Mouse (Mus musculus): ENCODE measurements around the gene Suv39h2.
A peak's percentile ranks its signal among the peaks of the same experiment; 100 is the strongest.

The Suv39h2 gene

DNA sequence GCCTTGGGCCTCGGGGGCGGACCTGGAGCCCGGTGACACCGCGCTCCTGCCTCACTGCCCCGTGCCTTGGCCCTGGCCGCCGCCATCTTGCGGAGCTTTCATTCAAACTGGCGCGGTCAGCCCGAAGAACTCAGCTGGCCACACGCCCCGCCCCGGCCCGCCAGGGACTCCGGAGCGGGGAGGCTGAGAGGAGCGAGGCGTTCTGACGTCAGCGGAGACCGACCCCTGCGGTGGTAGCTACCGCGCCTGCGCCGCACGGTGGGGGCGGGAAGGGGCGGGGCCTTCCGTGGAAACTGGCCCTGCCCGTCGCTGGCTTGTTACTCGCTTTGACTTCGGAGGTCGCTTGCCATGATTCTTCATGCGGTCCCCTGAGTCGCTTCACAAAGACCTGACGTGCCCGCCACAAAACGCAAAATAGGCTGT, at the start of gene Suv39h2:
Gene Suv39h2, minus strand, starts transcription at position 171 of the 423 bp plus-strand sequence.
- peak; percentile 99 to 100 for DNase-seq

DNA sequence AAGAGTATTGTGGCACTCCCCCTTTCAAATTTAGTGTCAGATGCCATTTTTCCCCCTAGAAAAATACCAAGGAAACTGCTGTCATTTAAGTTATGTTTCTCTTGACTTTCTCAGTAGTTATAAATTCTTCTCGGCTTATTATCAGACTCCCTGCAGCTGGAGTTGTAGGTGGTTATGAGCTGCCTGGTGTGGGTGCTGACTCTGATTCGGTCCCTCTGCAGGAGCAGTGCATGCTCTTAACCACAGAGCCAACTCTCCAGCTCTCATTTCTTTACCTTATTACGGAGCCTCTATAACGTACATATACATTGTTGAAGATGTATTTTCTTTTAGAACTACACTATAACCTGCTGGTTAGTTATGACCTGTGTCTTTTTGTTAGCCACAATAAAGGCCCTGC, 47.7 kb upstream of the Suv39h2 start:
- no peak for DNase-seq

DNA sequence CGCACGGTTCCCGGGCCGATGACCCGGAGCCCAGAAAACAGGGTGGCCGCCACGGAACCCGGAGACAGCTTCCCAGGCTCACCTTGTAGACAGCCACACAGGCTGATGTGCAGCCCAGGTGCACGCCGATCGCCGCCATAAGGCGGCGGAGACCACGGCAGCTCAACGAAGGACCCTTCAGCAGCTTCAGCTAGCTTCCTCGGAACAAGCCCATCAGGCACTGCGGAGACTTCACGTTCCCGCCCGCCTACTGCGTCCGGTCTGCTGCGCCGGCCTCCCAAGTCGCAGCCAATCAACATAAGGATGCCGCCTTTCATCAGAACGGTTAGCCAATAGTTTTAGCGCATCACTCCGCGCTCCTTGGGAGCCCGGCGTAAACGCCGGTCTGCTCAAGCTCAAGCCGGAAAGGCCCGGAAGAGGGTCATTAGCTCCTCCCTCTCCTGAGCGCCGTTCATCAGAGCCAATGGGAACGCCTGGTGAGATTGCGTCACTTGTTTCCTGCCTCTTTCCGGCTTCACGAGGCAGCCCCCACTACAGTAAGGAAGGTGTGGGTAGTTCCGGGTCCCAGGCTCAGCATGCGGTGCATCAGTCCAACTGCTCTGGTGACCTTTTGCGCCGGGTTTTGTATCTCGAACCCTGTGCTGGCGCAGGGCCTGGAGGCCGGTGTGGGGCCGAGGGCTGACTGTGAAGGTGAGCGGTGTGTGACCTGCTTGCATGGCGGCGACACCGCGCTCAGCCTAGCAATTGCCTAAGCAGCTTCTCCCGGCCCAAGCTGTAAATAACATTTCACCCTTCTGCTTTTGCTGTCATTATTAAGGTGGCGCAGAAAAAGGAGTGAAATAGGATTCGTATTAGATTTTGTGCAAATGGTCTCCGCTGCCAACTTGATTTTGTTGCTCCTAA, 38.0 kb upstream of the Suv39h2 start, which contains the start of the genes Gm45902, Hspa14 and Cdnf:
Gene Gm45902, minus strand, starts transcription at position 239 of the 903 bp plus-strand sequence.
Gene Hspa14, minus strand, starts transcription at position 263 of the 903 bp plus-strand sequence.
Gene Cdnf, plus strand, starts transcription at position 479 of the 903 bp plus-strand sequence.
- DNase-seq, result peak; percentile 95 to 96

DNA sequence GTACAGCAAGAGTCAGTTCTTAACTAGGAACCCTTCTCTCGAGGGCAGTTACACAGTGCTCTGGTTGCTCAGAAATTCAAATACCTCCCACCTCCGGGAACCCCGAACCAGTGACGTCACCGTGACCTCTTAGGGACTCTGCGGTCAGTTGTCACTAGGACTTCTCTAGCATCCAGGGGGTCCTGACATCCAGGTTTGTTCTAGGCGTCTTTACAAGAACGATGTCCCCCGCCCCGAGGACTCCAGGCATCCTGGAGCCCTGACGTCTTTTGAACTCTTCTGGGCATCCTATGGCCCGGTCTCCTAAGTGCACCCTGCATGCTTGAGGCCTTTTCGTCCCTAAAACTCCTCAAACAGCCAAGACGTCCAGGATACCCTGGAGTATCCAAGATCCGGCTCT, 37.2 kb upstream of the Suv39h2 start:
- DNase-seq, result peak; percentile 35 to 61

DNA sequence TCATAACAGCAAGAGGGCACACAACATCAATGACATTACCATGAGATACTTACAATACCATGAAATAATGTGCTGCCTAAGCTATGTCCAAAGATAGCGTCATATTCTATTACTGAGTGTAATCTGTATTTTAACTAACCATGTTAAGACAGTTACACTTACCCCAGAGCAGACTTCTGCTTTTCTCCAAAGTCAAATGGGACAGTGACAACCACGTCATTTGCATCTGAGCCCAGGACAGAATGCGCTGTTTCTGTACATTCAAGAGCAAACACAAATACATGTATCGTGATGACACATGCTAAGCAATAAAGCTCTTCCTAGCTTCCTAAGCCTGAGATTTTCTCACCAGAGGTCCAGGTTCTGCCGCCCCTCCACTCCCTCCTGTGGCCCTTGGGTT, 26.1 kb upstream of the Suv39h2 start:
- DNase-seq, result no peak

DNA sequence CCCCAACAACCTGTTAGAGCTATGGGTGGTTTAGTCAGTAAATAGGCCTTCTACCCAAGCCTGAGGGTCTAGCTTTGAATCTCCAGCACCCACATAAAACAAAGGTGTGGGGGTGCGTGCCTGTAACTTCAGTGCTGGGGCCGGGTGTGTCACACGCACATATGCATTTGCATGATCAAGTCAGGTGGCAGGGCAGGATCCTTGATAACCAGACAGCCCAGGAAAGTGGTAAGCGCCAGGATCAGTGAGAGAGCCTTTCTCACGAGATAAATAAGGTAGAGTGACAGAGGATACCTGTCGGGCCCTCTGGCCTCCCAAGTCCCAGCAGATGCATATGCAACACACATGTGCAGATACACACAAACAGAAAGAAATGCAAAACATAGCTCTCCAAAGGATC, 24.7 kb upstream of the Suv39h2 start:
- no peak for DNase-seq

DNA sequence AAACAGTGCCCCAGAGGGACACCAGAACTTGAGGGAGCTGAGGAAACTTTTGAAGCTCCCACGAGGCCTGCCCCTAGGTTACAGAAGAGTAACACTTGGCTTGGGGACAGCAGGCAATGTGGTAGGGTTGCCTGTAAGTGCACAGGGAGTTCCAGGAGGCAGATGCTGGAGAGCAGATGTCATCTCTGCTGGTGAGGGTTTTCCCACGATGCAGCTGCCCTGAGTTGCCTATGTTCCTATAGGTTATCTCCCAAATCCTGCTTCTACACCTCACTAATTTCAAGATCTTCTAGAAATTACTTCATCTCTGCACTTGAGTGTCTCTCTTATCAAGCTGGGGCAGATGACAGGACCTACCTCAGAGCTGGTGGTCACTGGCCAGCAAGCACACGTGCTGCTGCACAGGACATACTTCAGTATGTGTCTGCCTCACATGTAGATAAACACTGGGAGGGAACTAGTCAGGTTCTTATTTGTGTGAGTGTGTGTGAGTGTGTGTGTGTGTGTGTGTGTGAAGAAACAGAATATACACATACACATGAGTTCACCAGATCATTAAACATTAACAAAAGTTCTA, 19.1 kb upstream of the Suv39h2 start:
- no peak for DNase-seq

DNA sequence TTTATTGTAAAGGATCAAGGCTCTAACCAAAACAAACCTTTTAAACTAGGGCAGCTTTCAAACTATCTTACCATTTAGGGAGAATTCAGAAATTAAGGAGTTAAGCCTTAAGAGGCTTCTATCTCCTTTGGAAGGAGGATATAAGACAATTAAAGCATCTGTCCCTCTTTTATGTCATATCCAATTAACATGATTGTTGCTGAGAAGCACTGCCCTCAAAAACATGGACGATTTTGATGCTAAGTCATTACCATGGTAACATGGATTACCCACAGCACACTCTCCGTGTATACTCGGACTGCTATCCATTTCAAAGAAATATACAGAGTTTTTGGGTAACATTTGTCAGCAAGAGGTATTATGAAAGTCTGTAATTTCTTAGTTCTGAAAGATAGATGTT, 15.0 kb upstream of the Suv39h2 start:
- no peak for DNase-seq

DNA sequence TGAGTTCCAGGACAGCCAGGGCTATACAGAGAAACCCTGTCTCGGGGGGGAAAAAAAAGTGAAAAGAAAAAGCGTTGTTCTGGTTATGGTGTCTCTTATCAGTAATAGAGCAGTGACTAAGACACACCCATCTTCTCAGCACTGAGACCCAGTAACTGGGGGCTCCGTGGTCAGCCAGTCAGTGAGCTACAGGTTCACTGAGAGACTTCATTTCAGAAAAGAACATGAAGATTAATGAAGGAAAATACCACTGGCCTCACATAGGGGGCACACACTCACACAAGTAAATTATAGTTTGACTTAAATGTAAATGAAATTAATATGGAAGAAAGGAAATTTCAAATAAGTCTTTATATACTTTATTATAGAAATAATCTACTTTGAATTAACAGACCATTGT, 5.4 kb upstream of the Suv39h2 start:
- DNase-seq, result no peak

DNA sequence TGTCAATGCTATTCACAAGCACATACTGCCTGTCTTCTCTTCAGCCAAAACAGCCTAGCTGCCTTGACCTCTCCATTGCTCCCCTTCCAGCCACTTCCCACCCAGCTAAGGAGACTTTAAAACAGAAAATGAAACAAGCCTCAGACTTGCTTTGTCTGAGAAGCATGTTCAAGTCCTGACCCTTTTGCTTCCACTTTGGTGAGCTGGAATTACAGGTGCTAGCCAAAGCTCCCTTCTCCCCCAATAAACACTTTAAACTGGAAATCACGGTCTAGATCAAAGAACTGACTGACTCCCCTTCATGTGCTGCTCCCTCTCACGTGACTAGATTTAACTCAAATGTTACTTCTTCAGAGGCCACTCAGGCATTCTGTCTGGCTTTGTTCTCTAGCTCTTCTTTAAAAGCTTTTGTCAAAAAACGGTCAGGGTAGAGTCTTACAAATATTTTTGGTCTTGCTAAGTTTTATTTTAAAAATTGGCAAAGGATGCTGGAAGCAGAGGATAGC, 968 bp upstream of the Suv39h2 start:
- no peak for DNase-seq

DNA sequence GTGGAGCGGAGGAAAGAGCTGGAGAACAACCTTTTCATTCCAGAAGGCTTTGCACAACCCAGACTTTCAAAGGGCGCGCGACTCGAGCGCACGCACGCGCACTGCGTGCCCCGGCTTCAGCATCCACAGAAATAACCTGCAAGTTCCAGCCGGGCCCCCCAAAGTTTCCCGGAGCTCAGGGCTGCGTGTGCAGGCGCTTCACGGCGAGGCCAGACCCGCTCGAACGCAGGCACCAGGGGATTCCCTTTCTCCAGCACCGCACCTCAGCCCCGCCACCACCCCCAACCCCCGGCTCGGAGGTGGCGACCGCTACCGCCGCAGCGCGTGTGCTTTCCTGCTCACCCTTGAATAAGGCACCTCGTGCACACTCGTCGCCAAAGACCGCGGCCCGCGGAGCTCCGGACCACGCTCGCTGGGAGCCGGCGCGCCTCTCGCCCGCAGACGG, 448 bp downstream of the Suv39h2 start:
- DNase-seq, result peak; percentile 73 to 75

DNA sequence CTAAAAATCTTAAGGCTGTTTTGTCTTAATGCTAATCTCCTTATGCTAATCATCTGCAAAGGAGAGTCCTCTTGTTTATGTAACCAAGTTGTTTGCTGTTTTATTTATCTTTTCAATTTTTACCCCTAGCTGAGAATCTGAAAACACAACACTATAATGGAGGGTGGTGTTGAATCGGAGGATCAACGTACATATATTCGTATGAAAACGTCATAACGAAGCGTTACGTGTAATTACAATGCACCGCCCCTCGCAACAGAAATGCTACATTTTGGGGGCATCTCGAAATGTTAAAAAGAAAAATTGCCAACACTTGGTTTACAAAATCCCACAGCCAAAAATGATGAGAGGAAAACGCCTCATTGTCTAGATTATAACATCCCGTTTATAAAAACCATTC, 940 bp downstream of the Suv39h2 start:
- no peak for DNase-seq

DNA sequence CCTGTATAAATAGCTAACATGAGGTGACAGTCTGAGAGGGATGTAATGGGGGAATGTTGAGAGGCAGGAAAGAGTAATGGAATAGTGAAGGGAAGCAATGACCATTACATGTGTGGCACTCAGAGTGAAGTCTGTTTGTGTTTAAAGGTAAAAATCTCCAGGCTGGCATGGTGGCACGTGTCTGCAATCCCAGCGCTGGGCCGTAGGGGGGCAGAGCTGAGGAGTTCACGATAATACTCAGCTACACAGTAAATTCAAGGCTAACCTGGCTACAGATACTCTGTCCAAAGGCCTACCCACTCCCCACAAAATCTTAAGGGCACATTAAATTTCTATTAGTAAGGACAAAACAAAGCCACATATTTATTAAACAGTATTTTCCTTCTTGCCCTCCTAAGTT, 18.2 kb downstream of the Suv39h2 start:
- no peak for DNase-seq

DNA sequence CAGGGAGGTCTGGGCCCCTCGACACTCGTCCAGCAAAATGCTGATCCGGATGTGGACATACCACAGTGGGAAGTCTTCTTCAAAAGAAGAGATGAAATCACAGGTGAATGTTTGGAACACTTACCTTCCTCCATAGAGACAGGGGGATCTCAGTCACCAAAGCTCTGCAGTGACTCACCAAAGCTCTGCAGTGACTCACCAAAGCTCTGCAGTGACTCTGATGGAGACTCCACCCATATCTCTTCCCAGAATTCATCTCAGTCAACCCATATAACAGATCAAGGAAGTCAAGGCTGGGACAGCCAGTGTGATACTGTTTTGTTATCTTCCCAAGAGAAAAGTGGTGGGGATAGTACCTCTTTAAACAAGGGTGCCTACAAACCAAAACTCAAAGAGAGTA, 21.7 kb downstream of the Suv39h2 start:
- DNase-seq, result no peak

DNA sequence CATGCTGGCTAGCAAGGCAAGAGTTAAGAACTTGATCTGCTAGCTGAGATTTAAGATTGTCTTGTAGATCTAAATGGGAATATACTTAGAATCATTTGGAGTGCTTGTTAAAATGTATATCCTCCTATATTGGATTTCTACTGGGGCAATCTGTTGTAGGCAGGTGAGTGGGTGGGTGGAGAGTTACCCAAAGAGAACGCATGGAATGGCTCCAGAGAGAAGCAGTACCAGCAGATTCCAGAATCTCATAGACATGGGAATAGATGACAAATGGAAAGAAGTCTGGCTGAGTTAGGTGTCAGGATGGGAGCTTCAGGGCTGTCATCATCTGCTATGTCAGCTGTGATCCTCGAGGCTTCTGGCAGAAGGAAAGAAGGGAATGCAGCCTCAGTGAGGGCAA, 25.4 kb downstream of the Suv39h2 start:
- no peak for DNase-seq

DNA sequence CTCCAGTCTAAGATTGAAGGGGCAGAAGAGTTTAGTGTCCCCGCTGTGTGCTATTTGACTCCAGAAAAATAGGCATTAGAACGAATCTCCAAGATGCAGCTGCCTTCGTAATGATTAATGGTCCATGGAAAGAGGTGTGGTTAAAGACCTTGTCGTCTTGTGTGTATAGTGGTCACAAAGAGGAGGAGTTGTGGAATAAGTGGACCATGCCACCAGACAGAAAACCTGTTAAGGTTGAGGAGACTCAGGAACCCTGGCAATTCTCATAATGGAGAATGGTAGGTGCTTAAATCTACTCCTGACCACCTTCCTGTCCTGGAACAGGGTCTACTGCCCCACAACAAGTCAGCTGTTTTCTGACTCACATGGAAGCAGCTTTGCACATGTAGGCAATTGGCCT, 28.8 kb downstream of the Suv39h2 start:
- no peak for DNase-seq

DNA sequence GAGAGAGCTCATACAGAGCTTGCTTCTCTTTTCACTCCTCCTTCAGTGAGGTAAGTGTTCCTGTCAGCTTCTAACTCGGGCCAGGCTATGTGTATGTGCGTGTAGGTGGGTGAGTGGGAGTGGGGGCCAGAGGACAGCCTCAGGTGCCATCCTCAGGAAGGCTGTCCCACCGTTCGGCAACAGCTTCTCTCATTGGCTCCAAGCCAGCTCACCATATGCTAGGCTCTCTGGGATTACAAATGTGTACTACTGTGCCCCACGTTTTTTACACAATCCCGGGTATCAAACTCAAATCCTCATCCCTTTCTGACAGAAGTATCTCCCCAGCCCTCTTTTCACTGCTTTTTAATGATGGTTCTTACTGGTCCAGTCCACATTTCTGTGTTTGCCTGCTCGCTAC, 30.6 kb downstream of the Suv39h2 start:
- peak; percentile 29 to 36 for DNase-seq

DNA sequence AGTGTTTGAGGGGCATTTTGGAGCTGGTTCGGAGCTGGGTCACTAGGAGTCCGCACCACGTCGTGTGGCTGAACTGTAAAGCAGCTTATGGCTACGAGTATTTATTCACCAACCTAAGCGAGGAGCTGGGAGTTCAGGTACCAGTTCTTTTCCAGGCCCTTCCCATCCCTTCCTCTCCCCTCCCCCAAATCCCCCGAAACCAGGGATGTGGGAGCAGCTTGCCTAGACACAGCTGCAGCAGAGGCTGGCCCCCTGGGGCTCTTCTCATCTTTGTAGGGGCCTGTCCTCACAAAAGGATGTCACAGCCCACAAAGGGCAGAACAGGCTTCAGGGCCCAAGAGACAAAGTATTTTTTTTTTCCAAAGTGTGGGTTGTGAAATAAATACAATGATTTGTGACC, 36.9 kb downstream of the Suv39h2 start:
- DNase-seq, result no peak

DNA sequence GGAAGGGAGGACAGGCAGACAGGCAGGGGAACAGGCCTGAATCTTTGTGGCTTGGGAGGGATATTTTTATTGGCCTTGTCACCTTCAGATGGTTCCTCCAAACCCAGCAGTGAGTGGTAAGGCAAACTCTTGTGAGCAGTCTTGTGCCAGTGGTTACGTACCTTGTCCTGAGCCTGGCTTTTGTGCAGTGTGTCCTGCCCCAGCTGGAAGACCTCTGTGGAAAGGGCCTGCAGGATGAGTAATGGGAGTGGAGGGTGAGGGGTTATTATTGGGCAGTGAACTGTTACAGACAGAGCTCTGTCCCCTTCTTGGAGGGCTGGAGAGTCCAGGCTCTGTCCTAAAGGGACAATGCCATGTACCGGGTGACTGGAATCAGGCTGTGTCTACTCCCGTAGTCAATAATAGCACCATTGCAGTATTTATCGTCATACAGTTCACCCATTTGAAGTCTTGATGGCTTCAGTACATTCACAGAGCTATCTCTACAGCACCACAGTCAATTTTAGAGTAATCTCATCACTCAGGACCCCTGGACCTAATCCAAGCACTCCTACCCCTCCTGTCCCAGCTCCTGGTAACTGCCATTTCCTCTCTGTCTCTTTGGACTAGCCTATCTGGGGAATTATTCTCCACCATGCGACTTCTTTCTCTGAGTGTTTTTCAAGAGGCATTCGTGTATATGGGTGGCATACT, 39.3 kb downstream of the Suv39h2 start:
- DNase-seq, result no peak

DNA sequence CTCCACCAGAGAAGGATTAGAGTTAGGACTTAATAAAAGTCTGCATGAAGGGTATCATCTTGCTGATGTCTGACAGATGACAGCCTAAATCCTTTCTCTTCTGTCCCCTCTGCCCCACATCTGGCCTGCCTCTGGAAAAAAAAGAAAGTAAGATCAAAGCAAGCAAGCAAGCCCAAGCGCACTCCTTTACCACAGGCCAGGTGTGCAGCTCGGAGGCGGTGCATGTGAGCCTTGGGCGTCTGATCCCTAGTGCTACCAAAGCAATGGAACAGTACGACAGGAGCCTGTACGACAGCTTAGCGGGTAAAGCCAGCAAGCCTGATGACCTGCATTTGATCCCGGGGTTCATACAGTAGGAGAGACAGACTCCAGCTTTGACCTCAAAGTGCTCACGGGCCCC, 43.9 kb downstream of the Suv39h2 start:
- no peak for DNase-seq

DNA sequence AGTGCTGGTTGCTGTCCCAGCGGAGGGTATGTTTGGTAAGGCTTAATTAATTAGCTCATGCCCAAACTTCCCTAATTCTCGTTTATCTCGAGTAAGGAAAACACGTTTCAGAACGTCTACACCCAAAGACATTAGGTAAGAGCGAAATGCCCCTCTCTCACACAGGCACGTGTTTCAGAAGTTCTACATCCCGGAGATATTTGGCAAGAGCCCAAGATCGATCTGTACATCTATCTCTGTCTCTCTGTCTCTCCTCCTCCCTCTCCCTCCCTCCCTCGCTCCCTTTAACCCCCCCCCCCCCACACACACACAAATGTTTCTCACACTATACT, 50.3 kb downstream of the Suv39h2 start:
- peak in 1 of 2 experiments; percentile 10 for DNase-seq

DNA sequence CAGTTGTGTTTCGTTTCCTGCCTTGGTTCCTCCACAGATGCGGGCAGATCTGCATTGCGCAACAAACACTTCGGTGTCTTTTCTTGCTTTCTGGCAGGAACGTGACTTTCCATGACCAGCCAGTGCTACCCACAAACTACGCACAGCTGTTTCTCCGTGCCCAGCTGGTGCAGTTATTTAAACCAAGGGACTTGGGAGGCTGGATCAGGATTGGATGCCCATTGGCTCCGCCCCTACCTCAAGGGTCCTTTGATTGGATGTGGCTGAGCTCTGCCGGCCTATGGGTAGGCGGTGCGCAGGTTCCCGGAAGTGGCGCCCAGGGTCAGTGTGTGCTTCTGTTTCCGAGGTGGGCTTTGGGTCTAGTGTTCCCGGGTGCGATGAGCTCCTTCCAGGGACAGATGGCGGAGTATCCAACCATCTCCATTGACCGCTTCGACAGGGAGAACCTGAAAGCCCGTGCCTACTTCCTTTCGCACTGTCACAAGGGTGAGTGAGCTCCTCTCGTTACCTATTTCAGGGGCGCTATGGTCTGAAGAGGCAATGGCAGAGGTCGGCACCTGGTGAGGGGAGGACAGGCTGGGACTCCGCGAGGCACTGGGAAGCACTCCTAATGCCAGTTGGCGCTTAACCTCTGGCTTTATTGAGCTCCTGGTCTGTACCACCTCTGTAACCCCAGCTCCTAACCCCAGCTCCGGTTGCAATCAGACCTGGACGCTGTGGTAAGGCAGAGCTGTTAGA, 50.8 kb downstream of the Suv39h2 start, which contains the start of gene Dclre1c:
Gene Dclre1c, plus strand, starts transcription at position 291 of the 738 bp plus-strand sequence.
- peak; percentile 86 to 89 for DNase-seq

DNA sequence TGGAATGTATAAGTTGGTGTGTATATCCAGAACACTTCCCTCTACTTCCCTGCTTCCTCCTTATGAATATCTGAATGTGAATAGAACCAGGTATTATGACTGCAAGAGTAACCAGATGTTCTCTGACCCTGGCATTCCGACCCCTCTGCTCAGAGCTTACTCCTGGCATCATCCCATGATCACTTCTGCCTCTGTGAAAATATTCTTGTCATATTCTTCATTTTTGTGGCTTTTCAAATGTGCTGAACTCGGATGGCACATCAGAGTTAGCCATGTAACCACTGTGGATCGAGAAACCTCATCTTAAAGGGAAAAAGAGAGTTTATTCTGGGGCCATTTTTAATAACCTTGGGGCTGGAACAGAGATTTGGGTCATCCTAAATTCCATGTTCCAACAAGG, 52.3 kb downstream of the Suv39h2 start, which contains the start of gene Meig1:
Gene Meig1, minus strand, starts transcription at position 101 of the 400 bp plus-strand sequence.
- no peak for DNase-seq
